33 mouse cellular contexts compared by ENCODE assay signal in the genomic region with DNA sequence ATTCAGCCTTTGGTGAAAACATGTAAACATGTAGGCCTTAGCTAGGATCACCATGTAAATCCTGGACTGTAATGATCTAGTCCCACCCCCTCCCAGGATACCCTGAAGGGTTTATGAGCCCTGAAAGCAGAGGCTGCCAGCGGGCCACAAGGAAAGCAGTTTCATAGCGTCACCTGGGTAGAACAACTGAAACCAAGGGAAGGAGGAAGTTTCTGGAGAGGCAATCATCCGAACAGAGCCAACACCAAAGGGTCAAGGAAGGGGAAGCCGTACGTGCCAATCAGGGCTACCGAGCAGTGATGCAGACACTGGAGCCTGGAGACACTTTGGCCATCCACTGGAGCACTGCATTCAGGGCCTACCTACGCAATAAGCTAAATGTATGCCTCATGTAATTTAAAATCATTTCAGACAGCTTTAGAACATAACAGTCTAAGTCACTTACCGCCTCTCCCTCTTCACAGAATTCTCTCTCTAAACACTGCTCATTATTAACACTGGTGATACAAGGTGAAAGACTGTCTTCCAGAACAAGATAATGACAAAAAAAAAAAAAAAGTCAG.
DNase-seq lines count a peak whose midpoint lies in the region; ATAC-seq and TF ChIP-seq lines count a peak whose summit lies in the region.
"Had no signal": no experiment of that assay in that cellular context is flagged by ENCODE, and none has a peak within 500 bp of the region (broad histone marks: within the 10 kb centered on the region; RNA-seq: fewer than 3 reads in every experiment).

No protein-coding gene starts in this region.

- no peaks in the 10 kb centered on the region for H3K9me3 ChIP-seq in kidney, postnatal 0 days (replicated peaks; ENCODE audit: low read length)
- no peaks in the 10 kb centered on the region for H3K9me3 ChIP-seq in hindbrain, postnatal 0 days (ENCODE audit: low read length)
- H3K9me3 ChIP-seq: embryonic facial prominence, embryonic 10.5 days; embryonic facial prominence, embryonic 15.5 days; forebrain, embryonic 12.5 days; G1E; heart, embryonic 10.5 days; limb, embryonic 10.5 days; limb, embryonic 15.5 days; liver, embryonic 13.5 days; neural tube, embryonic 13.5 days; stomach, embryonic 15.5 days had no signal

- peak overlapping the region; percentile 63 for H3K27ac ChIP-seq in kidney, adult 2 months (ENCODE audit: insufficient read depth, low read depth, low read length)
- H3K27ac ChIP-seq in kidney, postnatal 0 days = peak overlapping the region; percentile 39; the same call in 1 of the 2 replicates
- H3K27ac ChIP-seq in hindbrain, postnatal 0 days = no peak overlapping the region
- H3K27ac ChIP-seq: embryonic facial prominence, embryonic 10.5 days; embryonic facial prominence, embryonic 15.5 days; forebrain, embryonic 12.5 days; heart, embryonic 10.5 days; hindbrain, embryonic 12.5 days; layer of hippocampus, adult 2 months; limb, embryonic 10.5 days; limb, embryonic 15.5 days; liver, embryonic 13.5 days; neural tube, embryonic 13.5 days; stomach, embryonic 15.5 days had no signal

- WGBS in kidney, adult 2 months = 53% methylated on average over 8 of the region's 8 CpGs
- 37% methylated on average over 8 of the region's 8 CpGs for WGBS in kidney, postnatal 0 days
- 88% methylated on average over 8 of the region's 8 CpGs for WGBS in hindbrain, postnatal 0 days

- no peak for TF ChIP-seq CTCF in kidney, adult 2 months (conservative IDR thresholded peaks at IDR 0.05; ENCODE audit: insufficient read depth, insufficient read length, low read depth, low read length)
- no peak for TF ChIP-seq CTCF in kidney, postnatal 0 days (IDR thresholded peaks at IDR 0.05; ENCODE audit: low read depth)
- TF ChIP-seq CTCF in hindbrain, postnatal 0 days (IDR thresholded peaks at IDR 0.05; ENCODE audit: low read depth) = no peak

- peak; percentile 65; the same call in 1 of the 2 replicates for ATAC-seq in kidney, postnatal 0 days (replicated peaks; ENCODE audit: low FRiP score, low read depth)
- ATAC-seq in neutrophil, adult 5-6 weeks (ENCODE audit: extremely low read depth, insufficient number of reproducible peaks, low FRiP score, poor library complexity, severe bottlenecking) = peak; percentile 19; the same call in 1 of the 2 replicates
- no peak for ATAC-seq in hindbrain, postnatal 0 days
- ATAC-seq: forebrain, postnatal 0 days; intestine, postnatal 0 days; lung, postnatal 0 days; midbrain, embryonic 16.5 days had no signal

- no peak overlapping the region for H3K4me3 ChIP-seq in kidney, adult 2 months (ENCODE audit: insufficient read depth, low read depth, low read length)
- H3K4me3 ChIP-seq in kidney, postnatal 0 days (replicated peaks; ENCODE audit: low read depth, low read length) = no peak overlapping the region
- H3K4me3 ChIP-seq in hindbrain, postnatal 0 days (ENCODE audit: low read length) = no peak overlapping the region
- H3K4me3 ChIP-seq: embryonic facial prominence, embryonic 10.5 days; embryonic facial prominence, embryonic 15.5 days; forebrain, embryonic 12.5 days; heart, embryonic 10.5 days; hindbrain, embryonic 12.5 days; layer of hippocampus, adult 2 months; limb, embryonic 10.5 days; limb, embryonic 15.5 days; liver, embryonic 13.5 days; myocyte; neural tube, embryonic 13.5 days; stomach, embryonic 15.5 days had no signal

- H3K36me3 ChIP-seq in kidney, adult 2 months (ENCODE audit: control insufficient read depth, insufficient read depth, low read length) = no peaks in the 10 kb centered on the region
- H3K36me3 ChIP-seq in kidney, postnatal 0 days (ENCODE audit: insufficient read depth, low read length) = no peaks in the 10 kb centered on the region
- H3K36me3 ChIP-seq in hindbrain, postnatal 0 days (ENCODE audit: insufficient read depth, low read length) = no peaks in the 10 kb centered on the region
- H3K36me3 ChIP-seq: embryonic facial prominence, embryonic 10.5 days; embryonic facial prominence, embryonic 15.5 days; forebrain, embryonic 12.5 days; G1E; heart, embryonic 10.5 days; hindbrain, embryonic 12.5 days; limb, embryonic 10.5 days; limb, embryonic 15.5 days; liver, embryonic 13.5 days; neural tube, embryonic 13.5 days; stomach, embryonic 15.5 days had no signal

- H3K27me3 ChIP-seq in kidney, adult 2 months (replicated peaks; ENCODE audit: control insufficient read depth, insufficient read depth, low read length) = no peaks in the 10 kb centered on the region
- H3K27me3 ChIP-seq in kidney, postnatal 0 days (ENCODE audit: insufficient read depth, low read length) = no peaks in the 10 kb centered on the region
- H3K27me3 ChIP-seq in hindbrain, postnatal 0 days (ENCODE audit: insufficient read depth, low read length) = no peaks in the 10 kb centered on the region
- H3K27me3 ChIP-seq: embryonic facial prominence, embryonic 15.5 days; forebrain, embryonic 12.5 days; hindbrain, embryonic 12.5 days; limb, embryonic 15.5 days; liver, embryonic 13.5 days; neural tube, embryonic 13.5 days; stomach, embryonic 15.5 days had no signal

- H3K4me1 ChIP-seq in kidney, adult 2 months (ENCODE audit: control insufficient read depth, insufficient read depth, low read length) = peaks cover 22% of the 10 kb centered on the region; the same call in 1 of the 2 replicates
- no peaks in the 10 kb centered on the region; the same call in 1 of the 2 replicates for H3K4me1 ChIP-seq in kidney, postnatal 0 days (replicated peaks; ENCODE audit: insufficient read depth, low read length)
- no peaks in the 10 kb centered on the region for H3K4me1 ChIP-seq in hindbrain, postnatal 0 days (ENCODE audit: insufficient read depth, low read length)

- no peak overlapping the region for H3K9ac ChIP-seq in kidney, postnatal 0 days (ENCODE audit: low read depth, low read length)
- H3K9ac ChIP-seq in hindbrain, postnatal 0 days (replicated peaks; ENCODE audit: low read length) = no peak overlapping the region
- H3K9ac ChIP-seq: embryonic facial prominence, embryonic 15.5 days; forebrain, embryonic 12.5 days; forebrain, postnatal 0 days; hindbrain, embryonic 12.5 days; limb, embryonic 15.5 days; liver, embryonic 13.5 days; neural tube, embryonic 13.5 days; stomach, embryonic 15.5 days had no signal

- DNase-seq in kidney, adult 2 months = peak; percentile 39
- DNase-seq in kidney, adult 11 months = no peak
- peak; percentile 81 for DNase-seq in kidney, postnatal 0 days (ENCODE audit: low spot score)
- no peak for DNase-seq in kidney, postnatal 10 days
- DNase-seq in kidney, postnatal 4 days = peak; percentile 14 to 38
- no peak for DNase-seq in hindbrain, postnatal 0 days (ENCODE audit: low spot score)
- DNase-seq in right cerebral cortex, postnatal 36 days (ENCODE audit: low spot score in 2 of 2) = no peak
- DNase-seq: adrenal gland, postnatal 10 days; cerebellum, adult 18-20 months; cerebellum, postnatal 10 days; forebrain, postnatal 0 days; gastrocnemius, postnatal 14 days; heart, adult 11 months; heart, postnatal 36 days; liver, embryonic 13.5 days; lung, adult 18-20 months had no signal

- no peak overlapping the region for H3K4me2 ChIP-seq in kidney, postnatal 0 days (ENCODE audit: low read length)
- no peak overlapping the region for H3K4me2 ChIP-seq in hindbrain, postnatal 0 days (ENCODE audit: low read depth, low read length)
- H3K4me2 ChIP-seq: embryonic facial prominence, embryonic 15.5 days; forebrain, embryonic 12.5 days; hindbrain, embryonic 12.5 days; limb, embryonic 15.5 days; liver, embryonic 13.5 days; midbrain, embryonic 11.5 days; neural tube, embryonic 13.5 days; stomach, embryonic 15.5 days had no signal

- TF ChIP-seq POLR2A in kidney, adult 2 months (IDR thresholded peaks at IDR 0.05; ENCODE audit: low read depth, low read length) = no peak

Comparison
In these comparisons a context has a peak if more than half of its experiments do, and no peak if none do; other contexts are left out.
1. DNase-seq: peak in kidney, adult 2 months (single experiment), kidney, postnatal 0 days (single experiment) and kidney, postnatal 4 days (2 of 2); none in kidney, adult 11 months (single experiment), kidney, postnatal 10 days (single experiment), hindbrain, postnatal 0 days (single experiment) and right cerebral cortex, postnatal 36 days (0 of 2).